Mouse (Mus musculus): ENCODE measurements at regions not wholly inside any gene's neighbourhood (a gene's known extent, or its start where the extent isn't known, plus 50 kb on each side); places are given as distances from the start of the nearest gene placed in this dataset.

- DNase-seq (ENCODE audit: low read depth, low spot score), result no peak
Measured at GRCm38 (mm10) chr1:28894329-28894728, 114.3 kb upstream of the Gm597 start.

- peak; percentile 4 for DNase-seq (ENCODE audit: low read depth, low spot score)
Measured at GRCm38 (mm10) chr1:28877626-28878025, 97.6 kb upstream of the Gm597 start.

GRCm38 (mm10) chr1:28844589-28844988 is 64.5 kb upstream of the Gm597 start:
- DNase-seq (ENCODE audit: low read depth, low spot score), result no peak

- no peak for DNase-seq (ENCODE audit: low read depth, low spot score)
Measured at GRCm38 (mm10) chr1:28841364-28841763, 61.3 kb upstream of the Gm597 start.

All from R1 (cell line).